Mouse (Mus musculus) cerebellum, adult 2 months (tissue): ENCODE data around the gene Lrrc19.

Source experiments
- CTCF ChIP-seq: fragments of 200-500 bp; IDR thresholded peaks from 2 replicates; pipeline ENCODE4 v1.5.1; 2011; ENCODE audit warnings: low read depth, mild to moderate bottlenecking, control low read depth, low read length, moderate library complexity, borderline replicate concordance; ENCODE audit not compliant: insufficient read depth
- POLR2A ChIP-seq: fragments of 200-500 bp; IDR thresholded peaks from 2 replicates; pipeline ENCODE4 v1.6.1; 2011; ENCODE audit warnings: low read length, control low read depth, borderline replicate concordance; ENCODE audit not compliant: insufficient read depth

GRCm38 (mm10) chr4:94692175-94692574 lies 42.2 kb upstream of the Lrrc19 start:
- TF ChIP-seq POLR2A (no peak), CTCF (no peak)
